Mouse (Mus musculus) hindbrain, embryonic 14.5 days (tissue): ENCODE data around the gene L3mbtl1. TPM values are rescaled to one million over a fixed set of nuclear protein-coding genes. Genes with fewer than 3 reads are reported as not detected.

Experiments used
- ATAC-seq: fragments of 200-750 bp; cut with Nextera tagmentation; 2 replicates; pipeline ENCODE4 v1.8.0; 2017; ENCODE audit warnings: moderate number of reproducible peaks, mild to moderate bottlenecking, moderate TSS enrichment, moderate library complexity; ENCODE audit not compliant: low FRiP score
- DNase-seq: peaks from one replicate; pipeline ENCODE4 v3.0.0-alpha.2; 2015; ENCODE audit warnings: low spot score
- H3K27ac ChIP-seq: fragments of 300-500 bp; sonication (generic); 2 replicates; pipeline ENCODE4 v1.5.1; 2014; ENCODE audit warnings: mild to moderate bottlenecking, moderate library complexity
- H3K27me3 ChIP-seq: fragments of 300-500 bp; sonication (generic); 2 replicates; pipeline ENCODE4 v1.6.1; 2014; ENCODE audit warnings: mild to moderate bottlenecking, low read length, mixed read lengths; ENCODE audit not compliant: control insufficient read depth, insufficient read depth
- H3K36me3 ChIP-seq: fragments of 300-500 bp; sonication (generic); replicated peaks from 2 replicates; pipeline ENCODE4 v1.6.1; 2014; ENCODE audit not compliant: control insufficient read depth, insufficient read depth
- H3K4me1 ChIP-seq: fragments of 300-500 bp; sonication (generic); replicated peaks from 2 replicates; pipeline ENCODE4 v1.6.1; 2014; ENCODE audit warnings: antibody characterized with exemption, low read length, mixed read lengths; ENCODE audit not compliant: control insufficient read depth, insufficient read depth
- H3K4me2 ChIP-seq: fragments of 300-500 bp; sonication (generic); replicated peaks from 2 replicates; pipeline ENCODE4 v1.6.1; 2014; ENCODE audit warnings: mild to moderate bottlenecking, moderate library complexity
- H3K4me3 ChIP-seq: fragments of 300-500 bp; sonication (generic); replicated peaks from 2 replicates; pipeline ENCODE4 v1.5.1; 2014; ENCODE audit warnings: mild to moderate bottlenecking, low read length
- H3K9ac ChIP-seq: fragments of 300-500 bp; sonication (generic); 2 replicates; pipeline ENCODE4 v1.6.1; 2014
- H3K9me3 ChIP-seq: fragments of 300-500 bp; sonication (generic); 2 replicates; pipeline ENCODE4 v1.6.1; 2016; ENCODE audit warnings: low read length; ENCODE audit not compliant: control insufficient read depth
- WGBS: fragments of 180-500 bp; shearing (Covaris S2); extraction: QIAGEN DNeasy Blood & Tissue Kit; methylation state at CpG from one replicate; pipeline ENCODE4 v1.1.7; 2014; 5-methylcytosine and 5-hydroxymethylcytosine counted together
- polyA plus RNA-seq: library from polyadenylated mRNA; unstranded; fragments of >200 nt; fragmentation: Nextera tagmentation; extraction: Ambion mirVana; gene quantifications from 2 replicates; pipeline ENCODE4 v1.2.1, GENCODE M21; 2014

Gene L3mbtl1
- polyA plus RNA-seq, 1 experiment from 2014 or later, result 3.9 TPM

DNA sequence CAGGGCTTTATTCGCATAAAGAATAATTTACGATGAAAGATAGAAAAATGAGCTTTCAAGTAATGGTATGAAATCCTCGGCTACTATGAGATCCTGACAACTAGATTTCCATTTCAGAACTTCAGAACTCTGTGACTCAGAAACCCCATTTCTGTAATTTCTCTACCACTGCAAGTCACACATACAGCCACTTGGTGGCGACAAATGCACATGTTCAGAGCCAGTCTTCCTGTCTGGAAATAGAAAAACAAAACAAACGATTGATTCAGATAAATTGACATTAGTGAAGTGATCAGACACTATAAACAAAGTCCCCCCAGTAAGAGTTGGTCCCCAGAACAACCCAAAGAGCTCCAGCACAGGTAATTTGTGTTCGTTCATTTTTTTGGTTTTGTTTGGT, 21.1 kb upstream of the L3mbtl1 start:
- Histone ChIP-seq H3K4me2 (no peak overlapping the region), H3K36me3 (no peaks in the 10 kb centered on the region), H3K9ac (no peak overlapping the region), H3K4me3 (no peak overlapping the region), H3K9me3 (no peaks in the 10 kb centered on the region), H3K4me1 (no peaks in the 10 kb centered on the region), H3K27me3 (no peaks in the 10 kb centered on the region), H3K27ac (no peak overlapping the region)
- WGBS, result 12% methylated on average over 6 of the region's 6 CpGs
- no peak for ATAC-seq
- DNase-seq, result peak; percentile 78

DNA sequence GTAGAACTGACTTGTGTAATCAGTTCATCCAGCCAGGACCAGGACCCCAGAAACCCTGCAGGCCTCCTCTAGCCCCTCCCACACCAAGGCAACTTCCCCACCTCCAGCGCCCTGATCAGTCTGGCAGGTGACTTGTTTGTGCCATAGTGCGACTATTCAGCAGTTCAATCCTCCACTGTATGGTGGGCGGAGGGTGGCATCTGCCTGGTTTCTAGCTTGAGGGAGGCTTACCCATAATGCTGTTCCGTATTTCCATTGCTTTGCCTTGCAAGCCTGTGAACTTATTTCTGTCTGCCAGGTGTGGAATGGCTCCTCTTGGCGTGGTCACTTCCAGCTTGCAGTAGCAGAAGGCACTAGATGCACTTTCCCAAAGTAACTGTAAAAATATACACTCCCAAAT, 20.4 kb upstream of the L3mbtl1 start:
- H3K4me3 ChIP-seq, result no peak overlapping the region
- ATAC-seq (no peak), DNase-seq (no peak)
- H3K4me2 ChIP-seq, result no peak overlapping the region
- H3K27me3 ChIP-seq, result no peaks in the 10 kb centered on the region
- no peaks in the 10 kb centered on the region for H3K4me1 ChIP-seq
- 77% methylated on average over 5 of the region's 5 CpGs for WGBS
- no peaks in the 10 kb centered on the region for H3K36me3 ChIP-seq
- H3K9me3 ChIP-seq, result no peaks in the 10 kb centered on the region
- H3K9ac ChIP-seq, result no peak overlapping the region
- no peak overlapping the region for H3K27ac ChIP-seq

- H3K36me3 ChIP-seq, result no peaks in the 10 kb centered on the region
- H3K9me3 ChIP-seq, result no peaks in the 10 kb centered on the region
- H3K27ac ChIP-seq, result no peak overlapping the region
- no peak for ATAC-seq
- no peak overlapping the region for H3K9ac ChIP-seq
- DNase-seq, result no peak
- H3K4me2 ChIP-seq, result no peak overlapping the region
- WGBS, result 77% methylated on average over 5 of the region's 5 CpGs
- no peaks in the 10 kb centered on the region for H3K4me1 ChIP-seq
- H3K27me3 ChIP-seq, result no peaks in the 10 kb centered on the region
- H3K4me3 ChIP-seq, result no peak overlapping the region
Observed at GRCm38 (mm10) chr2:162924126-162924525, 19.1 kb upstream of the L3mbtl1 start.

GRCm38 (mm10) chr2:162927918-162928585, 15.2 kb upstream of the L3mbtl1 start:
- WGBS, result 81% methylated on average over 3 of the region's 3 CpGs
- Histone ChIP-seq H3K9me3 (no peaks in the 10 kb centered on the region), H3K9ac (no peak overlapping the region), H3K4me3 (no peak overlapping the region), H3K4me2 (no peak overlapping the region), H3K27ac (no peak overlapping the region), H3K27me3 (no peaks in the 10 kb centered on the region), H3K36me3 (peaks cover 4% of the 10 kb centered on the region), H3K4me1 (peaks cover 13% of the 10 kb centered on the region)
- DNase-seq (no peak), ATAC-seq (no peak)

- WGBS, result 87% methylated on average over 3 of the region's 3 CpGs
- ATAC-seq, result no peak
- H3K36me3 ChIP-seq, result peaks cover 21% of the 10 kb centered on the region
- H3K27me3 ChIP-seq, result no peaks in the 10 kb centered on the region
- H3K4me3 ChIP-seq, result 0 out of 2 replicates have a peak overlapping the region, but pooled peaks have one; percentile 3
- H3K9me3 ChIP-seq, result no peaks in the 10 kb centered on the region
- H3K4me2 ChIP-seq, result no peak overlapping the region
- H3K9ac ChIP-seq, result no peak overlapping the region
- H3K27ac ChIP-seq, result no peak overlapping the region
- no peak for DNase-seq
- peaks cover 18% of the 10 kb centered on the region for H3K4me1 ChIP-seq
Observed at GRCm38 (mm10) chr2:162929704-162930103, 13.6 kb upstream of the L3mbtl1 start.

GRCm38 (mm10) chr2:162930516-162931122, 12.7 kb upstream of the L3mbtl1 start:
- under 1% methylated on average over 18 of the region's 18 CpGs for WGBS
- ATAC-seq, result no peak; the same call in 1 of the 2 replicates

GRCm38 (mm10) chr2:162931123-162931673, 12.1 kb upstream of the L3mbtl1 start, which contains the start of gene Srsf6:
Gene Srsf6 (plus strand): TSS chr2:162931528.
- ATAC-seq (peak; percentile 92), DNase-seq (peak; percentile 97)
- Histone ChIP-seq H3K27me3 (no peaks in the 10 kb centered on the region), H3K9me3 (no peaks in the 10 kb centered on the region), H3K36me3 (peaks cover 36% of the 10 kb centered on the region), H3K4me2 (peak within 1 kb of the TSS; percentile 81), H3K4me1 (peaks cover 18% of the 10 kb centered on the region), H3K27ac (peak within 1 kb of the TSS; percentile 100), H3K4me3 (peak within 1 kb of the TSS; percentile 100), H3K9ac (peak within 1 kb of the TSS; percentile 100)
- WGBS, result under 1% methylated on average over 44 of the region's 68 CpGs

More at GRCm38 (mm10) chr2:162930516-162931122, 12.7 kb upstream of the L3mbtl1 start:
- H3K27me3 ChIP-seq, result no peaks in the 10 kb centered on the region
- peak overlapping the region; percentile 100 for H3K4me3 ChIP-seq
- peaks cover 30% of the 10 kb centered on the region for H3K36me3 ChIP-seq
- peak overlapping the region; percentile 100 for H3K27ac ChIP-seq
- no peaks in the 10 kb centered on the region for H3K9me3 ChIP-seq
- DNase-seq, result no peak
- H3K4me2 ChIP-seq, result peak overlapping the region; percentile 81
- H3K4me1 ChIP-seq, result peaks cover 18% of the 10 kb centered on the region
- H3K9ac ChIP-seq, result peak overlapping the region; percentile 100

DNA sequence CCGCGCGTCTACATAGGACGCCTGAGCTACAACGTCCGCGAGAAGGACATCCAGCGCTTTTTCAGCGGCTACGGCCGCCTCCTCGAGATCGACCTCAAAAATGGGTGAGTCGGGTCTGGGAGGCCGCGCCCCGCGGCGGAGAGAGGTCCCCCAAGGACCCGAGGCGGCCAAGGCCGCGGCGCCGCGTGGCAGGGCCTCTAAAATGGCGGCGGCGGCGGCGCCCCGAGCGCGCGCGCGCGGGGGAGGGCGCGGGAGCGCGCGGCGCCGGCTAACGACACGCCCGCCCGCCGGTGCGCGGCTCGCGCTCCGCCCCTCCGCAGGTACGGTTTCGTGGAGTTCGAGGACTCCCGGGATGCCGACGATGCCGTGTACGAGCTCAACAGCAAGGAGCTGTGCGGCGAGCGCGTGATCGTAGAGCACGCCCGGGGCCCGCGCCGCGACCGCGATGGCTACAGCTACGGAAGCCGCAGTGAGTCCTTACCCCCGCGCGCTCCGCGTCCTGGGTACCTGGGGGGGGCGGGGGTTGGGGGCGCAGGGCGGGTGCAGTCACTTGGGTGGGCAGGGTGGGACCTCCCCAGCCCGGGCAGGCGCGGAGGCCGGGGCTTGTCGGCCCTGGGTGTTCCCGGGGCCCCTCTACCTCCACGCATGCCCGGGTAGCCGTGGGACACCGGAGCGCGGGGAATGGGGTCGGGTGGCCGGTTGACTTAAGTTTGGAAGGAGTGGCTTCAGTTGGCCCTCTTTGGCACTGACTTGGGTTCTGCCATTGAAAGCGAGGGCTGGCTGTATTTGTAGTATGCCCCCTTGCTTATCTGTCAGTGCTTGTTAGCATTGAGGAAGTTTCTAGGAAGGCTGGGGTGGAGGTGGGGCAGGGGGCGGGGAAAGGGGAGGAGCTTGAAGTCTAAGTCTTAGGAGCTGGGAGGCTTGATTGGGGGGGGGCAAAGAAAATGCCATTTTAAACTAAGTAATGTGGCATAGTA, 11.3 kb upstream of the L3mbtl1 start:
- Histone ChIP-seq H3K27me3 (no peaks in the 10 kb centered on the region), H3K4me3 (peak overlapping the region; percentile 100), H3K27ac (peak overlapping the region; percentile 100), H3K9me3 (no peaks in the 10 kb centered on the region), H3K9ac (peak overlapping the region; percentile 100), H3K4me1 (peaks cover 18% of the 10 kb centered on the region), H3K36me3 (peaks cover 43% of the 10 kb centered on the region), H3K4me2 (peak overlapping the region; percentile 81)
- peak; percentile 56 for ATAC-seq
- under 1% methylated on average over 86 of the region's 103 CpGs for WGBS
- peak; percentile 67 for DNase-seq
